In the genomic region with DNA sequence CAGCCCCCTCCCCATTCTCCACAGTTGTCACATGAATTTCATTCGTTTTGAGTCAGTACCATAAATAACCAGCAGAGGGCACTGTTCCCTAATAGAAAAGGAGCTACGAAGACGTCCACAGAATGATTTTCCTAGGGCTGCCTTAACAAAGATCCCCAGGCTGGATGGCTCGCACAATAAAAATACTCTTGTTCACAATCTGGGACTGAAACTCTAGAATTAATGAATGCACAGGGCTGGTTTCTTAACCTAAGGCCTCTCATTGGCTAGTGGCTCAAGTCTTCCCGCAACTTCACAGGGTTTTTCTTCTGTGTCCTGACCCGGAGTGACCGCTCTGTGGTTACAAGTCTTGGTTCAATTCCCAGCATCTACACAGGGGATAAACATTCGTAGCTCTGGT, we compare ENCODE assay signal across 1 mouse cellular context.
TF ChIP-seq lines count a peak whose summit lies in the region.

No protein-coding gene starts in this region.

TF ChIP-seq in CH12.LX, 34 proteins besides CTCF, POLR2A, EP300 and RAD21 (continued from another document):
- TF ChIP-seq PAX5 (IDR thresholded peaks at IDR 0.05; ENCODE audit: low read length): no peak
- peak; percentile 25; the same call in 1 of the 2 replicates for TF ChIP-seq IRF4 (IDR thresholded peaks at IDR 0.05; ENCODE audit: low read depth, low read length)
- peak; percentile 94 for TF ChIP-seq SMC3 (IDR thresholded peaks at IDR 0.05; ENCODE audit: low read depth, low read length)
- TF ChIP-seq MYC (IDR thresholded peaks at IDR 0.05; ENCODE audit: low read depth, low read length): peak; percentile 60; the same call in 1 of the 2 replicates
- TF ChIP-seq POLR2AphosphoS2 (IDR thresholded peaks at IDR 0.05; ENCODE audit: low read depth, low read length): no peak
- TF ChIP-seq SIN3A (IDR thresholded peaks at IDR 0.05; ENCODE audit: low read length): no peak
- no peak for TF ChIP-seq KAT2A (IDR thresholded peaks at IDR 0.05; ENCODE audit: insufficient replicate concordance, low read length)
- TF ChIP-seq RCOR1 (conservative IDR thresholded peaks at IDR 0.05; ENCODE audit: low read depth, low read length): no peak
- TF ChIP-seq MXI1 (IDR thresholded peaks at IDR 0.05; ENCODE audit: low read depth, low read length): no peak
- TF ChIP-seq CHD1 (IDR thresholded peaks at IDR 0.05; ENCODE audit: low read depth, low read length): no peak
- TF ChIP-seq USF2 (conservative IDR thresholded peaks at IDR 0.05; ENCODE audit: low read depth, low read length): no peak
- TF ChIP-seq ELF1 (IDR thresholded peaks at IDR 0.05; ENCODE audit: low read depth, low read length): no peak
- no peak for TF ChIP-seq CHD2 (IDR thresholded peaks at IDR 0.05; ENCODE audit: low read length)
- TF ChIP-seq ETS1 (conservative IDR thresholded peaks at IDR 0.05; ENCODE audit: low read depth, low read length): no peak
- TF ChIP-seq HCFC1 (IDR thresholded peaks at IDR 0.05; ENCODE audit: low read depth, low read length): peak; percentile 14; the same call in 1 of the 2 replicates
- TF ChIP-seq E2F4 (IDR thresholded peaks at IDR 0.05; ENCODE audit: insufficient replicate concordance, low read depth, low read length): no peak
- no peak for TF ChIP-seq ZMIZ1 (IDR thresholded peaks at IDR 0.05; ENCODE audit: low read depth, low read length)
- no peak for TF ChIP-seq USF1 (IDR thresholded peaks at IDR 0.05; ENCODE audit: low read depth, low read length)
- no peak for TF ChIP-seq MEF2A (IDR thresholded peaks at IDR 0.05; ENCODE audit: borderline replicate concordance, low read depth, low read length)
- peak; percentile 33; the same call in 1 of the 2 replicates for TF ChIP-seq NELFE (IDR thresholded peaks at IDR 0.05; ENCODE audit: low read depth, low read length)
- TF ChIP-seq JUN (IDR thresholded peaks at IDR 0.05; ENCODE audit: insufficient read depth, low read depth, low read length): no peak
- peak; percentile 28; the same call in 1 of the 2 replicates for TF ChIP-seq BHLHE40 (IDR thresholded peaks at IDR 0.05; ENCODE audit: low read depth, low read length)
- TF ChIP-seq NRF1 (IDR thresholded peaks at IDR 0.05; ENCODE audit: low read depth, low read length): no peak; the same call in 1 of the 2 replicates
- TF ChIP-seq MAFK (IDR thresholded peaks at IDR 0.05; ENCODE audit: insufficient replicate concordance, low read length): no peak
- peak; percentile 93 for TF ChIP-seq ZC3H11A (IDR thresholded peaks at IDR 0.05; ENCODE audit: low read depth, low read length)
- no peak for TF ChIP-seq UBTF (IDR thresholded peaks at IDR 0.05; ENCODE audit: low read depth, low read length)
- no peak for TF ChIP-seq TBP (conservative IDR thresholded peaks at IDR 0.05; ENCODE audit: low read depth, low read length)
